Mouse (Mus musculus): Measurements from ENCODE around the gene Fam19a4.

The Fam19a4 gene

GRCm38 (mm10) chr6:97060074-97060681 lies at the start of gene Fam19a4:
TSS of gene Fam19a4 (minus strand) at chr6:97060413.
- no peak for DNase-seq

GRCm38 (mm10) chr6:97106777-97107176 lies 46.6 kb upstream of the Fam19a4 start:
- DNase-seq: no peak

- no peak for DNase-seq
These were observed 45.9 kb upstream of the Fam19a4 start for GRCm38 (mm10) chr6:97106106-97106505.

GRCm38 (mm10) chr6:97104264-97104852 lies 44.1 kb upstream of the Fam19a4 start:
- no peak for DNase-seq

GRCm38 (mm10) chr6:97101958-97102702 lies 41.9 kb upstream of the Fam19a4 start:
- no peak for DNase-seq

- no peak for DNase-seq
These were observed 41.2 kb upstream of the Fam19a4 start for GRCm38 (mm10) chr6:97101190-97101957.

GRCm38 (mm10) chr6:97082336-97082735 lies 22.1 kb upstream of the Fam19a4 start:
- DNase-seq: no peak

GRCm38 (mm10) chr6:97080016-97080415 lies 19.8 kb upstream of the Fam19a4 start:
- DNase-seq: no peak

- DNase-seq: no peak
These were observed 614 bp downstream of the Fam19a4 start for GRCm38 (mm10) chr6:97059599-97059998.

- no peak for DNase-seq
These were observed 7.9 kb downstream of the Fam19a4 start for GRCm38 (mm10) chr6:97052196-97052770.

GRCm38 (mm10) chr6:97048403-97048802 lies 11.8 kb downstream of the Fam19a4 start:
- DNase-seq: no peak

- no peak for DNase-seq
These were observed 13.7 kb downstream of the Fam19a4 start for GRCm38 (mm10) chr6:97046541-97046940.

- DNase-seq: no peak
These were observed 33.0 kb downstream of the Fam19a4 start for GRCm38 (mm10) chr6:97027110-97027677.

GRCm38 (mm10) chr6:97019323-97019722 lies 40.9 kb downstream of the Fam19a4 start:
- no peak for DNase-seq

GRCm38 (mm10) chr6:97016711-97017110 lies 43.5 kb downstream of the Fam19a4 start:
- no peak for DNase-seq

GRCm38 (mm10) chr6:97016018-97016417 lies 44.2 kb downstream of the Fam19a4 start:
- DNase-seq: no peak

- DNase-seq: peak in 1 of 2 experiments; percentile 3
These were observed 53.6 kb downstream of the Fam19a4 start for GRCm38 (mm10) chr6:97006513-97007094.

GRCm38 (mm10) chr6:97005038-97005437 lies 55.2 kb downstream of the Fam19a4 start:
- no peak for DNase-seq

GRCm38 (mm10) chr6:96995556-96996159 lies 64.6 kb downstream of the Fam19a4 start:
- no peak for DNase-seq

- no peak for DNase-seq
These were observed 68.5 kb downstream of the Fam19a4 start for GRCm38 (mm10) chr6:96991741-96992140.

GRCm38 (mm10) chr6:96977537-96977936 lies 82.7 kb downstream of the Fam19a4 start:
- DNase-seq: no peak

- no peak for DNase-seq
These were observed 115.4 kb downstream of the Fam19a4 start for GRCm38 (mm10) chr6:96944796-96945195.

Measured in thymus, adult 18-20 months (tissue).